Mouse (Mus musculus) stomach, postnatal 0 days (tissue): ENCODE data around the gene Trpm3.

Source experiments
- CTCF ChIP-seq: IDR thresholded peaks from 2 replicates; pipeline ENCODE4 v1.5.1; 2016; ENCODE audit warnings: antibody characterized with exemption, low read depth, mild to moderate bottlenecking, moderate library complexity
- EP300 ChIP-seq: optimal IDR thresholded peaks from 2 replicates; pipeline ENCODE3; 2016; ENCODE audit warnings: antibody characterized with exemption

- TF ChIP-seq CTCF (no peak), EP300 (no peak)
These were observed 790.9 kb downstream of the Trpm3 start for GRCm38 (mm10) chr19:22929768-22930167.
